Mouse (Mus musculus): Measurements from ENCODE around the gene Ankrd55.

Ankrd55 gene

DNA sequence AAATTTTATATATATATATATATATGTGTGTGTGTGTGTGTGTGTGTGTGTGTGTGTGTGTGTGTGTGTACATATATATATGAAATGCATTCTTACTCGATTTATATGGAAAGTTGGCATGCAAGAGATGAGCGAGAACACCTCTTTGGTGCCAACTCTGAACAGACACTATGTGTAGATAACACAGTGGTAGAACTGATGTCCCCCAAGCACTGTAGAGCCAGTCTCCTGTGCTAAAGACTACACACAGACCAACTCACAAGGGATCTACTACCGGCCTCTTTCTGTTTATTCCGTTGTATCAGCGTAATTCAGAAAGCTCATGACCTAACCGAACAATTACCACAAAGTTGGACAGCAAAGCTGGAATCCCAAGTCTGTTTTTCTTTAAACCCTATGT is 6.2 kb downstream of the Ankrd55 start:
- DNase-seq (ENCODE audit: low read depth) = no peak

DNA sequence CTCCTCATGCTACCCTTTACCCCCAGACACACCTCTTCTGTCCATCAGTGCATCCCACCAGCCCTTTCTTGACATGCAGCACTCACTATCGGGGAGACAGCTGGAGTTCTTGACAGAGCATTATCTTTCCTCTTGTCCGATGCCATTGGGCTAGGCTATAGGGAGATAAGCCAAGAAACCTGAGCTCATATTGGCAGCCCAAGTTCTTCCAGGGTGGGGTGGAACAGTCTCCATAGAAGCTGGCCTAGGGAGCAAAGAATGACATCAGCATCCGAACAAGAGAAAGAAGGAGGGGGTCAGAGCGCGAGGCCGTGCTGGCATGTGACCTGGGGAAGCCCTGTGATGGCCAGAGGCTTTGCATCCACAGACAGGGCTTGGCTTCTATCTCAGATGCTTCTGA is 9.5 kb downstream of the Ankrd55 start:
- peak; percentile 39 for DNase-seq (ENCODE audit: low read depth)

DNA sequence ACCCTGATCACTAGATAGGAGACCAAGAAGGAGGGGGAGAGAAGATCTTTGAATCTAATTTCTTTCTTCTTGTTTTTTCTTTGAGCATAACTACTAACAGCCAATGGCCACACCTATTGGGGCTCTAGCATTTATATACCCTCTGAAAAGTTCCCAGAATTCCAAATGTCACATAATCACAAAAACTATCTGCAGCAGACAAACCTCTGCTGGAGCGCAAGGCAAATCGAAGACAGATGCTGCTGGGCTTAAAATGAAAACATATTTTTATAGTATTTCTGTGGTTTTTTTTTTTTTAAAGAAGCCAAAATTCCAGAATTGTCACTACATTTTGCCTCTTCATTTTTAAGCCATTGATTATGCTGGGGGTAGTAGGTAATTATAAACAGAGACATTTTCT is 15.2 kb downstream of the Ankrd55 start:
- DNase-seq (ENCODE audit: low read depth) = peak; percentile 47

DNA sequence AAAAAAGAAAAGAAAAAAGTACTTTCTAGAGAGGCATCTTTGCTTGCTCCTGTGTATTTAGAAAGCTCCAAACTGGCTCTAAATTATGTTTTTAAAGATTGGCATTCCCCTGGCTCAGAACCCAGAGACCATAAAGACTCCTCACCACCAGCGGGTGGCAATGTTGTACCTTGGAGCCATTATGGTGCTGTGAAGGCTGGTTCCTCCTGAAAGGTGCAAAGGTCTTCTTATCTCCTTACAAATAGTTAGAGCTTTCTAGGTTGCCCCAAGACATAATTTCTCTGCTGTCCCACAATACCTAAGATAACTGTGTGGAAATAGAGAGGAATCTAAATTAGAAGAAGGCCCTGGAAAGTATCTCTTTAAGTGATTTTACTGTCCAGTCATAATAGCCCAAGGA is 20.4 kb downstream of the Ankrd55 start:
- peak; percentile 86 for DNase-seq (ENCODE audit: low read depth)

DNA sequence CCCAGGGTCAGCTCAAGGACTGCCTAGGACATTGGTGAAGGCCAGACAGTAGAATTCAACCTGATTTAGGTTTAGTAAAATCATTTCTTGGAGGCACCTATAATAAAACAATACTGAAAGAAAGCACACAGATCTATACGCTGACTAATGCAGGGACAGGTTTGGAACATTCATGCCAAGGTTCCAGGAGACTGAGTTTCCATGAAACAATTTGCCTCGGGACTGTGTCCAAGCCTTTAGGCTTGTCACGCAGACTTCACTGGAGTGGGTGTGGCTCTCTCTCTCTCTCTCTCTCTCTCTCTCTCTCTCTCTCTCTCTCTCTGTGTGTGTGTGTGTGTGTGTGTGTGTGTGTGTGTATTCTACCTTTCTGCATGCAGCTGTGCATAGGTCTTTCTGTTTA is 23.4 kb downstream of the Ankrd55 start:
- DNase-seq (ENCODE audit: low read depth) = peak; percentile 80

DNA sequence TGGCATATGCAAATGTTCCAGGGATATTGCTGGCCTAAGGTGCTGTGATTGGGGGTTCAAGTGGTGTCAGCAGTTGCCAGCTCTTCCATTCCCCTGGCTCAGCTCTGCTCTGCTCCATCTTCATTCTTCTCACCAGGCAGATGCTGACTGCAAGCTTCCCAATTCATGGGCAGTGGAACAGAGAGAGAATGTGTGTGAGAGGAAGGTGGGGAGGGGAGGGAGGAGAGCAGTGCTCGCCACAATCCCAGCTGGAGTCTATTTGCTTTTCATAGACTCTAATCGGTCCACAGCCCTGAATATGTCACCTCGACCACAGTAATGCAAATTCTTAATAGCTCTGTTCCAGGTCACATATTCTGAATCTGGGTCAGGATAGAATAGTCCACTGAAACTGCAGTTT is 27.2 kb downstream of the Ankrd55 start:
- no peak for DNase-seq (ENCODE audit: low read depth)

DNA sequence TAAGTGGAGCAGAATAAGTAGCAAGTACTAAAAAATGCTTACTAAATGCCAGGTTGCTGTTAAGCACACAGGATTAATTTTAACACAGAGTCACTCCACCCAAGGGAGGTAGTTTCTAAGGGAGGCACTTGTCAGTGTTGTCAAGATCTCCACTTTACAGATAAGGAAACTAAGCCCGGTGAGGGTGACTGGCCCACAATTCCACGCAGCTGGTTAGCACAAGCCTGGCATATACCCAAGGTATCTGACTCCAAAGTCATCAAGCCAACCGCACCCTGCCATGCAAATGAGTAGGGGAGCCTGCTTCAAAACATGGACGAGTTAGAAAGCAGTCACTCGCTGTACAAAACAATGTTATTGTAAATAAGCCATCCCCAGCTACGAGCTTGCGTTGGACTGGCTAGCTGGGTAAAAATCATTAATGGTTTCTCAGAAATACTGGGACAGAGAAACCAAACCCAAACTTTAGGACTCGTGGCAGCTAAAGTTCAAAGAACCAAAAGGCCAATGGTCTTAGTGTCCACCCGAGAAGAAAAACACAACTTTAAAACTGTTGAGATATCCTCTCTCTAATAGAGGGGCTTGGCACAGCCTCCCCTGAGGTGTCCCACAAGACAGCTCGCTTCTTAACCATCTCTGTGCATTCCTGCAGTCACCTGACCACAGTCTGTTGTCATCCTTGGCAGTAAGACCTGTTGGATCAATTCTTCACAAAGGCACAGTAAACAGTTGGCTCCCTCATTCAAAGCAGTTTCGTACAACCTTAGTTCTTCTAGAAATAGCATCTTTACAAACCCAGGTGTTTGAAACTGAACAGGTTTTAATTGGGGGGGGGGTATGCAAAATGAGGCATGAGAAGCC is 28.6 kb downstream of the Ankrd55 start:
- DNase-seq (ENCODE audit: low read depth) = no peak

DNA sequence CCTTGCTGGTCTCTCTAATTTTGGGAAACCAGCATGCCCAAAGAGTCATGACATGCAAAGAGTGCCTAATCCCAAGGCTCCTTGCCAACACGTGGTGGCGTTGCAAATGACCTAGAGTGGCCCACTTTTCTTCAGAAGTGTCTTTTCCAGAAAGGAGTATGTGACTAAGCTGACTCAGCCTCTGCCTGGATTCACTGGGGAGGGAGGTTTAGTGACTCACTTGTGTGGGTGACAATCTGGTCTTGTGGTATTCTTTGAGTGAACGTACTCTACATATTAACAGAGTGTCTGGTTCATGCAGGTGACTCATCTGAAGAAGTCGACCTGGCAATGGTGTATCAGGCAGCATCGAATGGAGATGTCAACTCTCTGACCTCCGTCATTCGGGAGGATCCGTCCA is 29.9 kb downstream of the Ankrd55 start:
- peak; percentile 39 for DNase-seq (ENCODE audit: low read depth)

DNA sequence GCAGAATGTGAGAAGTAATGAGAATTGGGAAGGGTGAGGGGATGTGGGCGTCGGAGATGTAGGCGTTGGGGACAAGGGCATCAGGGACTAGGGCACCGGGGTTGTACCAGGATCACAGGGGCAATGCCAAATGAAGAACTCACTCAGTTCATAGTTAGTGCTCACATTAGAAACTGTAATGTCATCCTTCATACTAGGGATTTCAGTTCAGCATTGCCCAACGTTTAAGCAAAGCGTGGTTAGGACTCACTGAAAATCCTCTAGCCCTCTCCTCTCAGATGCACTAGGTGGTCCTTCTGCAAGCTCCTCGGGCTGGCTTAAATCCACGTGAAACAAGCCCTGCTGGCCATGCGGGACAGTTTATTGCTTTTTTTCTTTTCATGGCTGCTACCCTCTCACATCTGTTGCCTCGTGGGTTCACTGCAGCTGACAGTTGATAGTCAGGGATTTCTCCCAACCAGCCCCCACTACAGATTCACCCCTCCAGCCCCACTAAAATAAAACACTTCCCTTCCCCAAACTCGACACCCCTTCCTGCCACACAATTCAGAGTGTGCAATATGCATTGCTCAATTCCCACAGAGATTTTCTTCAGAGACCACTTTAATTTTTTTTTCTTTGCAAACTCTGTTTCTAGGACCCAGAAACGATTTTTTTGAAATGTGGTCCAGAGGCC is 35.5 kb downstream of the Ankrd55 start:
- DNase-seq (ENCODE audit: low read depth) = peak; percentile 30

DNA sequence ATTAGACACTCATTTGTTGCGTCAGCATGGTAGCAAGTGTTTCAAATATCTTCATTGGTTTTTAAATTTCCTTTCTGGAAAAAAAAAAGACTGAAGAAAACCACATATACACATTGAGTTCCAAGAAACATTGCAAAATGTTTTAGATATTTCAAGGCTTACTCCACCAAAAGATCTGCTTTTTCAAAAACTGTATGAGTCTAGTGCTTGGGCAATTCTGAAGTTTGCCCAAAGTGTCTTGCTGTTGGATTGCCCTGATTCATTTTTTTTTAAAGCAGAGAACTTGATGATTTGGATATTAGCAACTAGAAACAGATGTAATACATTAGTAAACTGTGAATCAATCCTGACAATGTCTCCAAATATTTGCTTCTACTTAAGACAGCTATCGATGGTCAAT is 36.9 kb downstream of the Ankrd55 start:
- peak; percentile 78 for DNase-seq (ENCODE audit: low read depth)

DNA sequence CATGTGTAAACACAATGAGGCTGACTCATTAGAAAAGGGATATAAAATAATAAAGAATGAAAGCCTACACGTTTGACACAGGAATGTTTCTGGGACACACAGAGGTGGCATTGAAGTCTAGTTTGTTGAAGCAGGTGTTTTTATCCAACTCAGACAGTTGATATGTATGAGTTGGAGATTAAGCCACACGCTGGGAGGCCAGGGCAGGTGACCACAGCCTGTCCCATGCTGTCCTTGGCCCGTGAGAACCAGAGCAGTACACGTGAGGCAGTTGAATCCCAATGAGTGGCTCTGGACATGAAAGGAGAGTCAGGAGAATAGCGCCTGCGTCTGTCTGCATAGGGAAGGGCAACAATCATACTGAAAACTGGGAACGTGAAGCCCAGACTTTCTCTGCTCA is 38.2 kb downstream of the Ankrd55 start:
- no peak for DNase-seq (ENCODE audit: low read depth)

DNA sequence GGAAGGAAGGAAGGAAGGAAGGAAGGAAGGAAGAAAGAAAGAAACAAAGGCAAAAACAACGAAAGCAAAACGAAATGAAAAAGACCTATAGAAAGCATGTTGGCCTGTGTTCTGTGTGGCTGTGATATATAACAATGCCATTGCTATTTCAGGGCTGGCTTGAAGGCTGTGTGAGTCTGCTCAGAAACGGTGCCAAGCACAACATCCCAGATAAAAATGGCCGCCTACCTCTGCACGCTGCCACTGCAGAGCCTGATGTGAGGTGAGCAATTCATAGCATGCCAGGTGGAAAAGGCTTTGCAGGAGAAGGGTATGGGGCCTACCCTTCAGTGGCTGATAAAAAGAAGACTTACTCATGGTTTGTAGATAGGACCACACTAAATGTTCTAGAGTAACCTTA is 38.7 kb downstream of the Ankrd55 start:
- no peak for DNase-seq (ENCODE audit: low read depth)

DNA sequence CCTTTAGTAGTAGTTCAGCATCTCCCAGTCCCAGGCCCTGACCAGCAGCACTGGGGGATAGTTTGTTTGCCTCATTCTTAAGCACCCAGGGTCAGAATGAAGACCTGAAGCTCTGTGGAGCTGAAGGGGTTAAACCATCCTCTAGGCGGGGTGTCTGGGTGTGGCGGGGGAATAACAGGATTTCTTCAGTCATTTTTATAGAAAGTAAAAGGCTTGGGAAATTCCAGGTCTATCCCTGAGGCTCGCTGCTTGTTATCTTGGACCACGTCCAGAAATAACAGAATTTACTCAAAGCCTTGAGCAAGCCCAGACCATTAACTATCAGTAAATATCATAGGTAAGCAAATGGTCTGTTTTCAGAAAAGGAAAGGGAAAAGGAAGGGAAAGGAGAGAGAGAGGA is 39.3 kb downstream of the Ankrd55 start:
- peak; percentile 59 for DNase-seq (ENCODE audit: low read depth)

DNA sequence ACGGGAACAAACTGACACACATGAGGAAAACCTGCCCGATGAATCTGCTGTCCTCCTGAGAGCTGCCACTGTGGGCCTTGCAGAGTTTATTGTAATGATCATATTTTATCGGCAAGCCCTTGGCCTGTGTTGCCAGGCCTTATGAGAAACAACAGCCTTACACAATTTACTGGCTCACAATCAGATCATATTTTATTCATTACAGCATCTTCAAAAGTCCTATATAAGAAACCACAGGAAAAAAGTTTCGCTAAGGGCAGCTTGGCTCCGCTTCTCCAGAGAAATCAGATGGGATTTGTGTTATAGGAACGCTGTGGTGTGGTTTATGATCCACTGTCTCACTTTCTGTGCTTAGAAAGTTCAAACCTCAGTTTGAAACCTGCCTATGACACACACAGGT is 42.0 kb downstream of the Ankrd55 start:
- DNase-seq (ENCODE audit: low read depth) = peak; percentile 82

DNA sequence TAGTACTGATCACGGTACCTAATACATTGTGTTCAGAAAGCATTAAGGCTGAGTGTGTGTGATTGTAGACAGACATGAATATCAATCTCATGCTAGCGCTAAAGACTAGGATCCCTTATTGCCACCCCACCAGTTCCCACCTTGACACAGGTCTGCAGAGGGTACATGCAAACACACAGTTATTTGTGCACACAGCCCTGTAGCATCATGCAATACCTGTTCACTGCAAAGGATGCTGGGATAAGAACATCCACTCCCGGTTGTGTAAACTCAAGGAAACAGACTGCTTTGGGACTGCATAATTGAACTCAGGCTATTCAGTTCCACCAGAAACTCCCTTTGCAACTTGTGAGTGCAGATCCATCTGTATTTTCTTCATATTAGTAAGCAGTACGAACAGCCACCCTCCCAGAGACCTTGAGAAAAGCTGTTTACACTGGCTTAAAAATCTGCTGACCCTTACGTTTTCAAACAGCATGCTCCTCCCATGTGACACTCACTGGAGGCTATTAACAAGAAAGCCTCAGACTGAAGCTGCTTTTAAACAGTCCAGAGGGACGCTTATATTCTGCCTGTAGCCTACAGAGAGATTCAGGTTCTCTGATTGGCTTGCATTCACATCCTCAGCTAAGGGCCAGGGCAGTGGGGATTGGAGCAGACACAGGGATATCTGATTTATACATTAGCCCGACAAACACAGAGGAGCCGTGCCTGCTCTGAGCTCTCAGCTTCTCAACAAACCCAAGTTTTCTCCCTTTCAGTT is 42.8 kb downstream of the Ankrd55 start:
- DNase-seq (ENCODE audit: low read depth) = peak; percentile 61

DNA sequence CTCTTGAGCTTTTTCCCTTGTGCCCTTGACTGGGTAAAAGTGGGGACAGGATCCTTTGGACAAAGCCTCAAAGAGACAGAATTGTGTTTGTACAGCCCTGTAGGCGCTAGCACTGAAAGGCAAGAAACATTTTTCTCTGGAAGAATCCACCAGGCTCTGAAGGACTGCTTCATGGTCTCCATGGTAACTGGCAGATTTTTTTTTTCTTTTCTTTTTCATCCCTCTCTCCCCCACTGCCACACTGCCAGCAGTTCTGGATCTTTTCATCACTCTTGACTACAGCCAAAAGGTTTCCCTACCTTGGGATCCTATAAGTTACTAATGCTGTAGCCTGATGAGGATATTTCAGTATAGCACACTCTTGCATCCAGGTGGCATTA is 43.4 kb downstream of the Ankrd55 start:
- no peak for DNase-seq (ENCODE audit: low read depth)

DNA sequence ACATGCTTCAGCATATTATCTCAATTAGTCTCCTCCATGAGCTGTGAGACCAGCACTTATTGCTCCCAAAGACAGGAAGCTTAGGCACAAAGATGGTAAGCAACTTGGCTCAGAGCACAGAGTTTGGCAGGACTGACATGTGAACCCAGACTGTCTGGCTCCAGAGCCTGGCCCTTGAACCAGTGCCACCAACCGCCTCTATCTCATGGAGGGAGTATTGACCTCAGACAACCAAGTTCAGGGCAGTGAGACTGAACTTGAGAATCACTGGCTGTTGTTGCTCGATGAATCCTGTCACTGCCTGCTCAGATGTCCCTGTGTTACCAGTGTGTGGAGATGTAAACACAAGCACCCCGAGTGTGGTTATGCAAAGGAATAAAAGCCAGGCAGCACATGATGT is 47.3 kb downstream of the Ankrd55 start:
- DNase-seq (ENCODE audit: low read depth) = peak; percentile 41

DNA sequence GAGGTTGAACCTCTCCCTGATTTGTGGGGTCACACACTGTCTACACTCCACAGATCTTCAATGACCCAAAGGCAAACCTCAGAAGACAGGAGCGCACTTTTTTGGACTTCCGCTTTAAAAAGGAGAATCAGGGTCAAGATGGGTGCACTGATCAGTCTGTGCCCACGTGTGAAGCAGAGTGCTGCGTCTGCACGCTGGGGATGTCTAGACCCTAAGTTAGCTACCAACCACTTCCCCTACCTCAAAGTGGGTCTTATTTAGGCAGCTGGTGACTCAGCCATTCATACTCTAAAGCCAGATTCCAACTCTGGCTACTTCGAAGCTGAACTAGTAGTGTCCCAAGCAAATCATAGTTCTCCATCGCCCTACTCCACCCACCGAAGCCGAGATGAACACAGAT is 48.9 kb downstream of the Ankrd55 start:
- DNase-seq (ENCODE audit: low read depth) = no peak

DNA sequence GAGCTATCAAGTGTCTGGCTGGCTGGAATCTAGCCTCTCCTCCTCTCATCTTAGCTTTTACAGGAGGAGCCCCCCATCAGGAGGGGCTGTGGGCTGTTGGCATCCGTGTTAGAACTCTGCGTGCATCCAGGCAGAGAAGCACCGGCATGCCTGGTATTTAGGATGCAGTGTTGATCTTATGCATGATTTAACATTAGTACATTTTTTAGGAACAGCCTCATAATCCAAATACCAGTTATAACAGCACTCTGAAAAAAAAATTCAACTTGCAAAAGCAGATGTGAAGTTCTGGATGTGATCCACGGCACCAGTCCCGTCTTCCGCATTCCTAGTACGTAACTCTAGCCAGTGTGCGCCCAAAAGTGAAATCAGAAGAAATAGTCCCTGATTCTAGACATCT is 52.0 kb downstream of the Ankrd55 start:
- DNase-seq (ENCODE audit: low read depth) = peak; percentile 92

DNA sequence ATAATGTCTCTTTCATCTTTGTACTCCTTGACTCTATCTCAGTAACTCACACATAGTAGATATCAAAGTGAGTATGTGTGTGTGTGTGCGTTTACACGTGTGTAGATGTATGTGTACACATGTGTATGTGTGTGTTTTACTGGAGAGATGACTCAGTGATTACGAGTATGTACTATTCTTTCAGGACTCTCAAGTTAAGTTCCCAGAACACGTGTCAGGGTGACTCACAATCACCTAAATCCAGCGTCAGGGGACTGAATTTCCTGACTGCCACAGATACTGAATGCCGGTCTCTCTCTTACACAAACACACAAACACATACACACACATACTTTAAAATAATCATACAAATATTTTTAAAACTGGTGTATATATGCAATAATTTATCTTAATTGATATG is 52.5 kb downstream of the Ankrd55 start:
- peak; percentile 58 for DNase-seq (ENCODE audit: low read depth)

DNA sequence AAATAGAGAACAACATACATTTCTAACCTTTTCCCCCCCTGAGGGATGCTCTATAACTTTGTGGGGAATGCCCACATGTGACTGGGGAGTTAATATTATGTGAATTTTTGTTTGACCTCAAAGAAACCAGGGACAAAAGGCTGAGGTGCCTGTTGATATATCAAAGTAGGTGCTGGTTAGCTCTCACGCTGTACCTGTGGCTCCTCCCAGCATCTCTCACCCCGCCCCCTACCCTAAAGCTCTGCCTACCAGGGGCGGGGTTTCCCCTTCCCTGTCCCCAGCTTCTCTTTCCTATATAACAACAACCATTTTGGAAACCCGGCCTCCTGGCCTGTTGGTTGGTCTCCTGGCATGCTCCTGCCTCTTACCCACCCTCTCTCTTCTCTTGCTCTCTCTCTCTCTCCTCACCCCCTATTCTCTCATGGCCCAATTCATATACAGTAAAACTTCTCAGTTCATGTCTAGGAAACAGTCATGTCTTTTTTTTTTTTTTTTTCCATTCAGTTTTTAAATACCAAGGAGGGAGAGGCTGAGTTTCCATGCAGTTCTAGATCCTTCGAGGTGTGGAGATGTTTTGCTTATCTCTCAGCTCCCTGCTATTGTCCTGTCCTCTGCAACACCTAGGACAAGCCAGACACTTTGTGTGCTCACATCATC is 54.8 kb downstream of the Ankrd55 start:
- no peak for DNase-seq (ENCODE audit: low read depth)

DNA sequence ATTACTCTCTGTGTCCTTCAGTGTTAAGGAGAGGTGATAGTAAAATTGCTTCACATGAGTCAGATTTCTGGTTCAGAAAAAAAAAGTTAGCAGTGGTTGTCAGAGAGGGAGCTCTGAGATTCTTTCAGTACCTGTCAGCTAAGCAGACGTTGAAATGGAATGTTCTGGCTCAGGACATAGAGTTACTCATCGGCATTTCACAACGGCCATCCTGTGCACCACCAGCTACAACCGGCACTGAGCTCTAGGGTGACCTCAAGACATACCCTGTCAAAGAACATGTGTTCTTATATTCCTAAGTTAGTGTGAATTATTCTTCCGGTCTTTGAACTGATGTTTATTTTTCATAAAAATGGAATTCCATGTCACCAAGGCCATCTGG is 55.4 kb downstream of the Ankrd55 start:
- DNase-seq (ENCODE audit: low read depth) = peak; percentile 32

Data from NIH3T3 (cell line).